Mouse (Mus musculus) spleen, adult 2 months (tissue): ENCODE results near the gene Sgk1.

Experiments
- CTCF ChIP-seq: fragments of 200-500 bp; IDR thresholded peaks from 2 replicates; pipeline ENCODE4 v1.5.1; 2011; ENCODE audit warnings: mild to moderate bottlenecking, inconsistent platforms; ENCODE audit not compliant: insufficient read depth, insufficient read length, insufficient replicate concordance; ENCODE audit errors: extremely low read depth
- POLR2A ChIP-seq: fragments of 200-500 bp; IDR thresholded peaks from 2 replicates; pipeline ENCODE4 v1.6.1; 2011; ENCODE audit warnings: low read depth, low read length, inconsistent platforms

DNA sequence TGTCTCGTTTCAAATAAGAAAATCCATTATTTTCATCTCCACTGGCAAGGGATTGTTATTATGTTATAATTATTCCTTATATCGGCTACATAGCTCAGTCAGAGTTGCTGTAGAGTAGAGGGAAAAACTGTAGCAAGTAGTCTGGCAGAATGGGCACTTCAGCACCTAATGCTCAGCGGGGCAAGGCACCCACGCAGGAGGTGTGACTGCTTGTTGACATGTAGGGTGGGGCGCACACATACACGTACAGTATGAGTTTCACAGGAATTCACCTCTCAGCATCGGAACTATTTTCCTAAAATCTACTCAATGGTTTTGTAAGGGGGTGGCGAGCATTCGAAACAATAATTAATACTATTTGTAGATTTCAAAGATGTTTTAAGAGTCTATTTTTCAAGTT lies 28.4 kb downstream of the Sgk1 start:
- TF ChIP-seq CTCF = no peak
- TF ChIP-seq POLR2A = no peak
